Mouse (Mus musculus): Measurements from ENCODE around the gene Mysm1. TPM values are rescaled to one million over a fixed set of nuclear protein-coding genes. Genes with fewer than 3 reads are reported as not detected.
A peak's percentile ranks its signal among the peaks of the same experiment; 100 is the strongest.

The Mysm1 gene
- polyA plus RNA-seq (2014; fragmentation: Nextera tagmentation; extraction: Ambion mirVana) = 24.2 and 28.3 TPM in 2 replicates

- under 1% methylated on average over 68 of the region's 69 CpGs for WGBS
- Histone ChIP-seq H3K9me3 (ENCODE audit: control insufficient read depth, low read length) (no peaks in the 10 kb centered on the region), H3K27me3 (ENCODE audit: control insufficient read depth, insufficient read depth, low read length) (no peaks in the 10 kb centered on the region), H3K9ac (ENCODE audit: low read length) (peak within 1 kb of the TSS; percentile 95), H3K36me3 (ENCODE audit: control insufficient read depth, insufficient read depth, low read length) (peaks cover 3% of the 10 kb centered on the region; the same call in 1 of the 2 replicates), H3K4me3 (ENCODE audit: low read depth, low read length) (peak within 1 kb of the TSS; percentile 85), H3K4me2 (peak within 1 kb of the TSS; percentile 83), H3K27ac (ENCODE audit: low read depth, low read length) (peak within 1 kb of the TSS; percentile 75), H3K4me1 (ENCODE audit: control insufficient read depth, insufficient read depth, low read length) (peaks cover 5% of the 10 kb centered on the region)
- ATAC-seq (ENCODE audit: low FRiP score) (peak; percentile 100), DNase-seq (ENCODE audit: low spot score, missing footprints) (peak; percentile 100)
Observed at GRCm38 (mm10) chr4:94978590-94979499, at the start of gene Mysm1. Mysm1 (minus strand) TSS chr4:94979100.

- no peaks in the 10 kb centered on the region for H3K27me3 ChIP-seq (ENCODE audit: control insufficient read depth, insufficient read depth, low read length)
- no peaks in the 10 kb centered on the region for H3K4me1 ChIP-seq (ENCODE audit: control insufficient read depth, insufficient read depth, low read length)
- no peak overlapping the region for H3K4me2 ChIP-seq
- no peaks in the 10 kb centered on the region for H3K9me3 ChIP-seq (ENCODE audit: control insufficient read depth, low read length)
- H3K36me3 ChIP-seq (ENCODE audit: control insufficient read depth, insufficient read depth, low read length) = no peaks in the 10 kb centered on the region
- WGBS = 72% methylated on average over 16 of the region's 16 CpGs
- DNase-seq (ENCODE audit: low spot score, missing footprints) = no peak
- no peak; the same call in 1 of the 2 replicates for ATAC-seq (ENCODE audit: low FRiP score)
- H3K27ac ChIP-seq (ENCODE audit: low read depth, low read length) = no peak overlapping the region
- H3K4me3 ChIP-seq (ENCODE audit: low read depth, low read length) = no peak overlapping the region
- H3K9ac ChIP-seq (ENCODE audit: low read length) = no peak overlapping the region
Observed at GRCm38 (mm10) chr4:95025847-95026600, 47.1 kb upstream of the Mysm1 start.

- H3K27me3 ChIP-seq (ENCODE audit: control insufficient read depth, insufficient read depth, low read length) = no peaks in the 10 kb centered on the region
- no peaks in the 10 kb centered on the region for H3K4me1 ChIP-seq (ENCODE audit: control insufficient read depth, insufficient read depth, low read length)
- no peak for ATAC-seq (ENCODE audit: low FRiP score)
- no peaks in the 10 kb centered on the region for H3K9me3 ChIP-seq (ENCODE audit: control insufficient read depth, low read length)
- H3K27ac ChIP-seq (ENCODE audit: low read depth, low read length) = no peak overlapping the region
- DNase-seq (ENCODE audit: low spot score, missing footprints) = no peak
- H3K4me3 ChIP-seq (ENCODE audit: low read depth, low read length) = no peak overlapping the region
- H3K4me2 ChIP-seq = no peak overlapping the region
- H3K36me3 ChIP-seq (ENCODE audit: control insufficient read depth, insufficient read depth, low read length) = no peaks in the 10 kb centered on the region
- WGBS = 74% methylated on average over 12 of the region's 12 CpGs
- H3K9ac ChIP-seq (ENCODE audit: low read length) = no peak overlapping the region
Observed at GRCm38 (mm10) chr4:95023350-95023953, 44.6 kb upstream of the Mysm1 start.

GRCm38 (mm10) chr4:95021649-95022637, 43.0 kb upstream of the Mysm1 start:
- ATAC-seq (ENCODE audit: low FRiP score) = no peak
- 82% methylated on average over 12 of the region's 12 CpGs for WGBS

GRCm38 (mm10) chr4:95020201-95020600, 41.3 kb upstream of the Mysm1 start:
- Histone ChIP-seq H3K27ac (ENCODE audit: low read depth, low read length) (no peak overlapping the region), H3K4me2 (no peak overlapping the region), H3K4me1 (ENCODE audit: control insufficient read depth, insufficient read depth, low read length) (no peaks in the 10 kb centered on the region), H3K9me3 (ENCODE audit: control insufficient read depth, low read length) (no peaks in the 10 kb centered on the region), H3K9ac (ENCODE audit: low read length) (no peak overlapping the region), H3K4me3 (ENCODE audit: low read depth, low read length) (no peak overlapping the region), H3K36me3 (ENCODE audit: control insufficient read depth, insufficient read depth, low read length) (no peaks in the 10 kb centered on the region), H3K27me3 (ENCODE audit: control insufficient read depth, insufficient read depth, low read length) (no peaks in the 10 kb centered on the region)
- DNase-seq (ENCODE audit: low spot score, missing footprints) (no peak), ATAC-seq (ENCODE audit: low FRiP score) (no peak)
- 88% methylated on average over 2 of the region's 2 CpGs for WGBS

More at GRCm38 (mm10) chr4:95021649-95022637, 43.0 kb upstream of the Mysm1 start:
- Histone ChIP-seq H3K4me1 (ENCODE audit: control insufficient read depth, insufficient read depth, low read length) (no peaks in the 10 kb centered on the region), H3K9ac (ENCODE audit: low read length) (no peak overlapping the region), H3K4me3 (ENCODE audit: low read depth, low read length) (no peak overlapping the region), H3K27me3 (ENCODE audit: control insufficient read depth, insufficient read depth, low read length) (no peaks in the 10 kb centered on the region), H3K4me2 (no peak overlapping the region), H3K27ac (ENCODE audit: low read depth, low read length) (no peak overlapping the region), H3K9me3 (ENCODE audit: control insufficient read depth, low read length) (no peaks in the 10 kb centered on the region), H3K36me3 (ENCODE audit: control insufficient read depth, insufficient read depth, low read length) (no peaks in the 10 kb centered on the region)
- DNase-seq (ENCODE audit: low spot score, missing footprints) = no peak

- no peak overlapping the region for H3K27ac ChIP-seq (ENCODE audit: low read depth, low read length)
- peak; percentile 54; the same call in 1 of the 2 replicates for ATAC-seq (ENCODE audit: low FRiP score)
Observed at GRCm38 (mm10) chr4:95018221-95018620, 39.3 kb upstream of the Mysm1 start.

GRCm38 (mm10) chr4:95012706-95013105, 33.8 kb upstream of the Mysm1 start:
- DNase-seq (ENCODE audit: low spot score, missing footprints) = no peak
- no peaks in the 10 kb centered on the region for H3K27me3 ChIP-seq (ENCODE audit: control insufficient read depth, insufficient read depth, low read length)
- WGBS = 71% methylated on average over 1 of the region's 1 CpGs

More at GRCm38 (mm10) chr4:95018221-95018620, 39.3 kb upstream of the Mysm1 start:
- no peaks in the 10 kb centered on the region for H3K36me3 ChIP-seq (ENCODE audit: control insufficient read depth, insufficient read depth, low read length)
- no peak overlapping the region for H3K4me3 ChIP-seq (ENCODE audit: low read depth, low read length)
- no peak for DNase-seq (ENCODE audit: low spot score, missing footprints)
- no peaks in the 10 kb centered on the region for H3K27me3 ChIP-seq (ENCODE audit: control insufficient read depth, insufficient read depth, low read length)
- H3K4me1 ChIP-seq (ENCODE audit: control insufficient read depth, insufficient read depth, low read length) = no peaks in the 10 kb centered on the region
- H3K9ac ChIP-seq (ENCODE audit: low read length) = no peak overlapping the region
- no peak overlapping the region for H3K4me2 ChIP-seq
- WGBS = 43% methylated on average over 7 of the region's 7 CpGs
- no peaks in the 10 kb centered on the region for H3K9me3 ChIP-seq (ENCODE audit: control insufficient read depth, low read length)

GRCm38 (mm10) chr4:95012256-95012655, 33.4 kb upstream of the Mysm1 start:
- ATAC-seq (ENCODE audit: low FRiP score) (no peak), DNase-seq (ENCODE audit: low spot score, missing footprints) (no peak)
- Histone ChIP-seq H3K4me2 (no peak overlapping the region), H3K36me3 (ENCODE audit: control insufficient read depth, insufficient read depth, low read length) (no peaks in the 10 kb centered on the region), H3K9me3 (ENCODE audit: control insufficient read depth, low read length) (no peaks in the 10 kb centered on the region), H3K4me1 (ENCODE audit: control insufficient read depth, insufficient read depth, low read length) (no peaks in the 10 kb centered on the region), H3K27ac (ENCODE audit: low read depth, low read length) (no peak overlapping the region), H3K4me3 (ENCODE audit: low read depth, low read length) (no peak overlapping the region), H3K9ac (ENCODE audit: low read length) (no peak overlapping the region), H3K27me3 (ENCODE audit: control insufficient read depth, insufficient read depth, low read length) (no peaks in the 10 kb centered on the region)

More at GRCm38 (mm10) chr4:95012706-95013105, 33.8 kb upstream of the Mysm1 start:
- Histone ChIP-seq H3K36me3 (ENCODE audit: control insufficient read depth, insufficient read depth, low read length) (no peaks in the 10 kb centered on the region), H3K4me1 (ENCODE audit: control insufficient read depth, insufficient read depth, low read length) (no peaks in the 10 kb centered on the region), H3K9me3 (ENCODE audit: control insufficient read depth, low read length) (no peaks in the 10 kb centered on the region), H3K9ac (ENCODE audit: low read length) (no peak overlapping the region), H3K4me3 (ENCODE audit: low read depth, low read length) (no peak overlapping the region), H3K27ac (ENCODE audit: low read depth, low read length) (no peak overlapping the region), H3K4me2 (no peak overlapping the region)
- ATAC-seq (ENCODE audit: low FRiP score) = no peak
